Mouse (Mus musculus) forebrain, embryonic 12.5 days (tissue): ENCODE data around the gene Tldc1. TPM values are rescaled to one million over a fixed set of nuclear protein-coding genes. Genes with fewer than 3 reads are reported as not detected.
A peak's percentile ranks its signal among the peaks of the same experiment; 100 is the strongest.

ENCODE experiments used
- ATAC-seq: fragments of 200-750 bp; cut with Nextera tagmentation; 2 replicates; pipeline ENCODE4 v1.8.0; 2017; ENCODE audit warnings: moderate TSS enrichment; ENCODE audit not compliant: low FRiP score
- H3K27ac ChIP-seq: fragments of 300-500 bp; sonication (generic); 2 replicates; pipeline ENCODE4 v1.5.1; 2016; ENCODE audit warnings: mild to moderate bottlenecking
- H3K27me3 ChIP-seq: fragments of 300-500 bp; sonication (generic); 2 replicates; pipeline ENCODE4 v1.6.1; 2016; ENCODE audit warnings: mild to moderate bottlenecking
- H3K36me3 ChIP-seq: fragments of 300-500 bp; sonication (generic); replicated peaks from 2 replicates; pipeline ENCODE4 v1.6.1; 2016; ENCODE audit warnings: mild to moderate bottlenecking
- H3K4me1 ChIP-seq: fragments of 300-500 bp; sonication (generic); 2 replicates; pipeline ENCODE4 v1.6.1; 2016
- H3K4me2 ChIP-seq: fragments of 300-500 bp; sonication (generic); 2 replicates; pipeline ENCODE4 v1.6.1; 2016; ENCODE audit warnings: mild to moderate bottlenecking, moderate library complexity
- H3K4me3 ChIP-seq: fragments of 300-500 bp; sonication (generic); replicated peaks from 2 replicates; pipeline ENCODE4 v1.5.1; 2016; ENCODE audit warnings: mild to moderate bottlenecking
- H3K9ac ChIP-seq: fragments of 300-500 bp; sonication (generic); 2 replicates; pipeline ENCODE4 v1.6.1; 2016; ENCODE audit warnings: mild to moderate bottlenecking
- H3K9me3 ChIP-seq: fragments of 300-500 bp; sonication (generic); 2 replicates; pipeline ENCODE4 v1.6.1; 2016
- WGBS: fragments of 180-500 bp; shearing (Covaris S2); methylation state at CpG from one replicate; pipeline ENCODE4 v1.1.7; 2016; 5-methylcytosine and 5-hydroxymethylcytosine counted together
- polyA plus RNA-seq: library from polyadenylated mRNA; unstranded; fragments of >200 nt; fragmentation: Nextera tagmentation; extraction: Ambion mirVana; gene quantifications from 2 replicates; pipeline ENCODE4 v1.2.1, GENCODE M21; 2016

Tldc1 gene
- polyA plus RNA-seq, 1 experiment from 2014 or later: 10.9 TPM

- no peak overlapping the region for H3K9ac ChIP-seq
- H3K27ac ChIP-seq: no peak overlapping the region
- 74% methylated on average over 6 of the region's 6 CpGs for WGBS
- ATAC-seq: no peak
- H3K4me2 ChIP-seq: no peak overlapping the region
- H3K27me3 ChIP-seq: peaks cover 11% of the 10 kb centered on the region; the same call in 1 of the 2 replicates
- no peaks in the 10 kb centered on the region for H3K36me3 ChIP-seq
- peaks cover 30% of the 10 kb centered on the region for H3K4me1 ChIP-seq
- no peak overlapping the region for H3K4me3 ChIP-seq
- no peaks in the 10 kb centered on the region for H3K9me3 ChIP-seq
Observed at GRCm38 (mm10) chr8:119783579-119783978, 5.4 kb upstream of the Tldc1 start.

GRCm38 (mm10) chr8:119782715-119783114, 4.5 kb upstream of the Tldc1 start:
- Histone ChIP-seq H3K4me2 (no peak overlapping the region), H3K9ac (no peak overlapping the region), H3K4me3 (no peak overlapping the region), H3K36me3 (no peaks in the 10 kb centered on the region), H3K27ac (no peak overlapping the region), H3K27me3 (peaks cover 11% of the 10 kb centered on the region; the same call in 1 of the 2 replicates), H3K4me1 (peaks cover 32% of the 10 kb centered on the region), H3K9me3 (no peaks in the 10 kb centered on the region)
- WGBS: 6% methylated on average over 5 of the region's 5 CpGs
- ATAC-seq: no peak

GRCm38 (mm10) chr8:119781086-119781840, 3.0 kb upstream of the Tldc1 start:
- H3K4me1 ChIP-seq: peaks cover 41% of the 10 kb centered on the region
- 67% methylated on average over 4 of the region's 4 CpGs for WGBS
- peaks cover 11% of the 10 kb centered on the region; the same call in 1 of the 2 replicates for H3K27me3 ChIP-seq
- no peak overlapping the region for H3K4me2 ChIP-seq
- no peak overlapping the region for H3K4me3 ChIP-seq
- no peak for ATAC-seq
- no peaks in the 10 kb centered on the region for H3K36me3 ChIP-seq
- no peak overlapping the region for H3K9ac ChIP-seq
- 0 out of 2 replicates have a peak overlapping the region, but pooled peaks have one; percentile 14 for H3K27ac ChIP-seq
- H3K9me3 ChIP-seq: no peaks in the 10 kb centered on the region

GRCm38 (mm10) chr8:119780402-119781049, 2.3 kb upstream of the Tldc1 start:
- H3K4me2 ChIP-seq: no peak overlapping the region
- H3K27me3 ChIP-seq: peaks cover 11% of the 10 kb centered on the region; the same call in 1 of the 2 replicates
- H3K36me3 ChIP-seq: no peaks in the 10 kb centered on the region
- H3K27ac ChIP-seq: no peak overlapping the region
- peaks cover 33% of the 10 kb centered on the region for H3K4me1 ChIP-seq
- H3K9me3 ChIP-seq: no peaks in the 10 kb centered on the region
- no peak for ATAC-seq
- H3K9ac ChIP-seq: no peak overlapping the region
- H3K4me3 ChIP-seq: no peak overlapping the region
- WGBS: 85% methylated on average over 9 of the region's 9 CpGs

GRCm38 (mm10) chr8:119779013-119779737, 959 bp upstream of the Tldc1 start:
- no peak overlapping the region; the same call in 1 of the 2 replicates for H3K4me3 ChIP-seq
- H3K9ac ChIP-seq: no peak overlapping the region
- WGBS: 25% methylated on average over 14 of the region's 14 CpGs
- peaks cover 24% of the 10 kb centered on the region for H3K4me1 ChIP-seq
- 0 out of 2 replicates have a peak, but pooled peaks have one; percentile 41 for ATAC-seq
- H3K4me2 ChIP-seq: peak overlapping the region; percentile 92
- H3K9me3 ChIP-seq: no peaks in the 10 kb centered on the region
- no peaks in the 10 kb centered on the region for H3K36me3 ChIP-seq
- H3K27ac ChIP-seq: 0 out of 2 replicates have a peak overlapping the region, but pooled peaks have one; percentile 39
- peaks cover 6% of the 10 kb centered on the region; the same call in 1 of the 2 replicates for H3K27me3 ChIP-seq

- Histone ChIP-seq H3K27ac (peak overlapping the region; percentile 80), H3K9me3 (no peaks in the 10 kb centered on the region), H3K9ac (peak overlapping the region; percentile 78), H3K36me3 (no peaks in the 10 kb centered on the region), H3K4me2 (peak overlapping the region; percentile 92), H3K4me1 (peaks cover 19% of the 10 kb centered on the region), H3K4me3 (peak overlapping the region; percentile 60), H3K27me3 (peaks cover 6% of the 10 kb centered on the region; the same call in 1 of the 2 replicates)
- 23% methylated on average over 7 of the region's 7 CpGs for WGBS
- ATAC-seq: peak; percentile 25
Observed at GRCm38 (mm10) chr8:119777765-119778164, 451 bp downstream of the Tldc1 start.

- no peak for ATAC-seq
- 88% methylated on average over 7 of the region's 7 CpGs for WGBS
- no peak overlapping the region for H3K27ac ChIP-seq
- peaks cover 6% of the 10 kb centered on the region; the same call in 1 of the 2 replicates for H3K27me3 ChIP-seq
- peaks cover 6% of the 10 kb centered on the region; the same call in 1 of the 2 replicates for H3K36me3 ChIP-seq
- H3K9ac ChIP-seq: no peak overlapping the region
- H3K4me2 ChIP-seq: no peak overlapping the region
- peaks cover 19% of the 10 kb centered on the region for H3K4me1 ChIP-seq
- H3K9me3 ChIP-seq: no peaks in the 10 kb centered on the region
- no peak overlapping the region for H3K4me3 ChIP-seq
Observed at GRCm38 (mm10) chr8:119776668-119777245, 1.5 kb downstream of the Tldc1 start.

- peaks cover 41% of the 10 kb centered on the region for H3K36me3 ChIP-seq
- H3K9me3 ChIP-seq: no peaks in the 10 kb centered on the region
- H3K4me1 ChIP-seq: 0 out of 2 replicates have a peak, but pooled peaks cover 5% of the 10 kb centered on the region
- H3K27ac ChIP-seq: no peak overlapping the region
- no peak overlapping the region for H3K9ac ChIP-seq
- 86% methylated on average over 22 of the region's 22 CpGs for WGBS
- H3K4me2 ChIP-seq: no peak overlapping the region
- no peaks in the 10 kb centered on the region for H3K27me3 ChIP-seq
- H3K4me3 ChIP-seq: no peak overlapping the region
- ATAC-seq: no peak
Observed at GRCm38 (mm10) chr8:119765761-119766444, 12.3 kb downstream of the Tldc1 start.

- ATAC-seq: no peak
Observed at GRCm38 (mm10) chr8:119765311-119765710, 12.9 kb downstream of the Tldc1 start.

GRCm38 (mm10) chr8:119762226-119763220, 15.7 kb downstream of the Tldc1 start:
- Histone ChIP-seq H3K36me3 (peaks cover 33% of the 10 kb centered on the region), H3K4me1 (peaks cover 10% of the 10 kb centered on the region; the same call in 1 of the 2 replicates), H3K27me3 (no peaks in the 10 kb centered on the region), H3K9me3 (no peaks in the 10 kb centered on the region), H3K4me2 (no peak overlapping the region), H3K27ac (no peak overlapping the region), H3K9ac (no peak overlapping the region), H3K4me3 (no peak overlapping the region)
- no peak for ATAC-seq
- WGBS: 91% methylated on average over 21 of the region's 21 CpGs

More at GRCm38 (mm10) chr8:119765311-119765710, 12.9 kb downstream of the Tldc1 start:
- Histone ChIP-seq H3K27ac (no peak overlapping the region), H3K4me1 (0 out of 2 replicates have a peak, but pooled peaks cover 5% of the 10 kb centered on the region), H3K9ac (no peak overlapping the region), H3K27me3 (no peaks in the 10 kb centered on the region), H3K4me2 (no peak overlapping the region), H3K4me3 (no peak overlapping the region), H3K36me3 (peaks cover 41% of the 10 kb centered on the region), H3K9me3 (no peaks in the 10 kb centered on the region)
- WGBS: 83% methylated on average over 10 of the region's 10 CpGs
